Mouse (Mus musculus): Measurements from ENCODE around the gene Wdfy4.

The Wdfy4 gene

DNA sequence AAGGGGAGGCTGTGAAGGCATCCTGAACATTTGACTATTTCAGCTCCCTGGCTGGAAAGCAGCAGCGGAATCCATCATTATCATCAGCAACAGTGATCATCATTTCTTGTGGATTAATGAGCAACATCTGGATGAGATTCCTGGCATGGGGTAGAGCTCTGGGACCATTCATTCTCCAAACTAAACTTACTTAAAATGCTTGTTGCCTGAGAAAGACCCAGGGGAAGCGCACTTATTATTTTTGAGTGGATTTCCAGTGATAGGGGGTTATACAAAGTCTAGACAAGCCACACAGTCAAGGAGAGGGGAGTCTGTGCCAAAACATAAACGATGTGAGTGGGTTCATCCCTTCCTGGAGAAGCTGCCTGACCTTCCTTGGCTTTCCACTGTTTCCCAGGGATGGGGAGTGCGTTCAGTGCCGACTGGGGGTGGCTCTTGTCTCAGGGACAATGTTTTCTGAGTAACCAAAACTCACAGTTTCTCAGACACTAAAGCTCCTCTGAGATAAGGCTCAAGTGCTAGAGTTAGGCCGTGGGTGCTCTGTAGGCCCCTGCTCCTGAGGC is 201.1 kb downstream of the Wdfy4 start:
- DNase-seq (ENCODE audit: low spot score) = no peak

DNA sequence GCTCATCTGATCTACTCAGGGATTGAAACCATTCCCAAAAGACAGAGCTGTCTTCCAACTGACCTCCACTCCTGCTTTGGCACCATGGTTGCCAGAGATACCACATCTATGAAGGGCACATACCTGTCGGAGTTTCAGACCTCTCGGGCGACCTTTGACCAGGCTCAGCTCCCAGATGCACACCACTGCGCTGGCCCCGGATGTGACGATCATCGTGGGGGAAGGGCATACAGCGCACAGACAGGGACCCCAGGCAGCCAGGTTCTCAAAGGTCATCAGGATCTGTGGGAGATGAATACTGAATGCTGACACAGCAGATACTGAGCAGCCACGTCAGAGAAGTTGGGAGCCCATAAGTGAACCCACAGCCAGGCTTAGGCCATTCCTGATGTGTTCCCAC is 214.6 kb downstream of the Wdfy4 start:
- DNase-seq (ENCODE audit: low spot score) = no peak

DNA sequence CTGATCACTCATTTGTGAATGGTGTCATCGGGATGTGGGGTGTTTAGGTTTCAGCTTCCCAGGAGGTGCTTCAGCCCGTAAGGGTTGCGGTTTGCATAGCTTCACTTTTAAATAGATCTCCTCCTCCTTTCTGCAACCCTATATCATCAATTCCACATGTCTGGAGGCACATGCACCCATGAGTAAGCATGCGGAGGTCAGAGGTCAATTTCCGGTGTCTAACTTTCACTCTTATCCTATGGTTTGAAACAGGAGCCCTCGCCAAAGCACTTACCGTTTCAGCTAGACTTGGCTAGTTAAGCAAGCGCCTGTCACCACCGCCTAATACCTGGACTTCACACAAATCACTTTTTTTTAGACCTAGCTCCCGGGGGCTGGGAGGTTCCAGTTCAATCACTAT is 220.6 kb downstream of the Wdfy4 start:
- DNase-seq (ENCODE audit: low spot score) = no peak

DNA sequence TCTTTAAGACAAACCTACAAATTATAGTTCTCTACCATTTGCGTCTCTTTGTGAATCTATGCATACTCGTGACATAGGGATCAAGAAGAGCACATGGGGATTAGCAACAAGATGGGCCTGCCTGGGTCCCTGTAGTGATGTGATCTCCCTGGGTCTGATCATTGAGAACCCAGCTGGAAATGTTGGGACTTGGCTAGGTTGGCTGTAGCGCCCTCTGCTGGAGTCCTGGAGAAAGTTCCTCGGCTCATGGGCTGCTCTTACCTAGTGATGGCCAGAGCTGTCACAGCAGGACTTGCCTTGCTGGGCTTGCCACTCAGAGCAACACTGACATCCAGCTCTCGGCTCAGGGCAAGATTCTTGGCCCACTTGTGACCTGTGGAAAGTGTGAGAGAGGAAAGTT is 224.8 kb downstream of the Wdfy4 start:
- DNase-seq (ENCODE audit: low spot score) = no peak

DNA sequence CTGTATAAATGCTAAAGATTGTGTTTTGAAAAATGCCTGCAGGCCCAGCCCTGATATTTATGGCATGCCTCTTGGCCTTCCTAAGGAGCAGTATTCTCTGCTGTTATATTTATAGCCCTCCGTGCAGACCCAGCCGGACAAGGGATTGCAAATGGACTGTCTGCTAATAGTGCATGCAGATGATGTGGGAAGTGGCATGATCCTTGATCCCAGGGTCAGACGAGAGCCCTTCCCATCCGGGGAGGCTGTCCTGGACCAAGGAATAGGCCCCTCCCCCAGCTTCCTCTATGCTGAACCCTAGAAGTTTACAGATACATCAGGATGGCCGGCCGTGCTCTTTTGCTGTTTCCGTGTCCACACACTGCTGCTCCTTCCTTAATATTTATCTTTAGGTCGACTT is 226.6 kb downstream of the Wdfy4 start:
- DNase-seq (ENCODE audit: low spot score) = no peak

DNA sequence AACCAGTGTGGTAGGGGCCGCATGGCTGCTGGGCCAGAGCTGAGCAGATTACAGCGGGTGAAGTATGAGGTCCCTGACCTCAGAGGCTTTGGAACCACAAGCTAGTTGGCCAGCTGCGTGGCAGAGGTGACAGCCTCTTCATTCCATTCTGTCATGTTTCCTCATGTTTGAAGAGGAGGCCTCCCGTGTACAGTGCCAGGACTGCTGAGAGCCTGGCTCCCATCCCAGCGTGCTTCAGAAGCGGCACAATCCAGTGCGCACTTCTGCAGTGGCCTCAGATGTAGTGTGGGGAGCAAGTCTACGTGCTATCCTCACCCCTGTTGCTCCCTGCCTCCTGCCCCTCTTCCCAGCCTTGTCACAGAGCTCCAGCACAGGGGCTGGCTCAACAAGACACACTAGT is 228.8 kb downstream of the Wdfy4 start:
- no peak for DNase-seq (ENCODE audit: low spot score)

DNA sequence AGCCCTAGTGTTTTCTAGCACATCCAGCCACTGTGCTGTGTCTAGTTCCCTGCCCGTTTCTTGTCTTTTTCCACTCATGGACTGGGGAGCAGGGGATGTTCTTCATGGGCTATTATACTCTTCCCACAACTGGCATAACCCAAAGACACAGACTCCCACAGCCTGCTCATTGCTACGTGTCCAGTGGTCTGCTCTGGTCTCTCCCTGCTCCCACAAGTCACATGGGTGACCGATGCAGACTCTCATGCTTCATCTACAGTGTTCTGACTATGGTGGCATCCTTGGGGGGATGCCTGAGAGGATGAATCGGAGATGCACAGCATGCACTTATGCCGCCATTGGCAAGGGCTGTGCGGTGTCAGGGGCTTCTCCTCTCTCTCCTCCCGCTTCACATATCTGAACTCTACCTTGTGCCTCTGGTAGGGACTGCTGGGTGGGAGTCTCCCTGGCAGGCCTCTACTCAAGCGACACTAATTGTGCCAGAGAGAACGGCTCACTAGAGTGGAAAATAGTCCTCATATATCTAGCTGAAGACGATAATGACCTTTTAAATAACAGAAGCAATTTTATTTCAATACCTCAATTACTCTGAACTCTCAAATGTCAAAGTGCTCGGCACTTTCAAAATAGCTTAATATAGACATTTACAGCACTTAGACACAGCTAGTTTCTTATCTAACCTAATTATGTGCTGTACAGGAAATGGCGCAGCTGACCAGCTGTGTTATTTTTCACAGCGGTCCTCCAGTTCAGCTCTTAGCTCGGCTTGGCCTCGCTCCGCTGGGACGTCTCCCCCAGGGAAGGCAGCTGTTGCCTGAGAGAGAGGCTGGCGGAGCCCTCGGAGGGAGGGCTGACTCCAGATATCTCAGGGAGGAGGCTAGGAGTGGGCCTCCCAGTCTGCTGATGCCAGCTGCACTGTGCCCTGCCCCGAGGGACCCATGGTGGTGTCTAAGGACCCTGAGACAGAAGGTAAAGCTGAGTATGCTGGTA is 234.7 kb downstream of the Wdfy4 start:
- DNase-seq (ENCODE audit: low spot score) = peak; percentile 24

DNA sequence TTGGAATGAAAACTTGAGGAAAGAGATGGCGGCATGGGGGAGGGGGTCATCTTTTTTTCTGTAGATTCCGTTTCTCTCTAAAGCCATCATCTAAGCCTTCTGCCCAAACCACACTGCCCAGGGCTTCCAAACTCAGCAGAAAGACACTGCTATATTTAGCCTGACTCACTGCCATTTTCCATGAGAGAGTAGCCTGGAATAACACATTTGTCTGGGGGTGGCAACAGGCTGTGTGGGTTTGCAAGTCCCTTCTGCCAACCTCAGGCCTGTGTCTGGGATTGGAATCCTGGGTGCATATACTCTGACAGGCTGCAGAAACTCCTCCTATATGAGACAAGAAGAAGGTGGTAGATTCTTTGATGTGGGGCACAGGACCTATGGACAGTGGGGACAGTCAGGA is 237.8 kb downstream of the Wdfy4 start:
- DNase-seq (ENCODE audit: low spot score) = no peak

DNA sequence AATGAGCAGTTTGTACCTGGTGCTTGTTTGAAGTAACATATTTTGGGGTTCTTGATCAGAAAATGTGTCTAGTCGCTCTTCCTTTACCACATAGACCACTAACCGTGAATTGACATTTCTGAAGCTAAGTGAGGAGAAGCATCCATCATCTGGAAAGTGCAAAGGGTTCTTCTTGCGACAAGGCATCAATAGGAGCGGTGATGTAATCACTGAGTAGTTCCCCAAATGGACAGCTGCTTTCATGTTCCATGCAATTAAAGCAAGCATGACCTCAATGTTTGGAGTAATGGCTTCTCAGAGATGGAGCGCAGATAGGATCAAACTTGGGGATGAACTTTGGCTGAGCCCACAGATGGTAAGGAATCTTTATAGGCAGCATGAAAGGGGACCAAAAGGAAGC is 246.1 kb downstream of the Wdfy4 start:
- no peak for DNase-seq (ENCODE audit: low spot score)

DNA sequence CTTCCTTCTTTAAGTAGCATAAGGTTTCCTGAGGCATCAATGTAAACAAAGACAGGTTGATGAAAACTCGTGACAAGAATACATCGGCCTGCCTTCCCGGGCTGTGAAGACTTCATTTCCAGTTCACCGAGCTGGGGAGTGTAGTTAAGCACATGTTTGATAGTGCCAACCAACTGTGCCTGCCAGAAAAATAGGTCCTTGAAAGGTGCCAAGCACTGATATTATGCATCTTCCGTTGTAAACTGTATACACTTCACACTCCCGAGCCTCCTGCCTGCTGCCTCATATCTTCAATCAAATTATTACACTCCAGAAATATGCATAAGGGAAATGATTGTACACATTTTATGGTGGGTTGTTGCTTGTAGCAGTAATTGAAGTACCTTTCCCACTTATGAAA is 251.2 kb downstream of the Wdfy4 start:
- DNase-seq (ENCODE audit: low spot score) = no peak

DNA sequence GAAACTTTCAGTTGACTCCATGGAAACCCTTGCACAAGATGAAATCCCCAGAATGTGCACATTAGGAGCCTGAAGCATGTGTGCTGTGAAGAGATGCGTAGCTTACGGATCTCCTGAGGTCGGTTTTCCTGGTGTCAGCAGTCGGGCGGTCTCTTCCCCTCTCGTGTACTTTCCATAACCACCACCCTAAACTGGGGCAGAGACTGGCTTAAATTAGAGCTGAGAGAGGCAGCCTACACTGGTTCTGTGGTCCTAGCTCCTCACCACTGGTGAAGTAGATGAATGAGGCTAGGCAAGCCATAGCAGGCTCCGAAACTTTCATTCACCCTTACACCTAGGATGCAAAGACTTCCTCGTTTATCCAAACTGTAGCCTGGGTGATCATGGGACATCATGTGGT is 253.1 kb downstream of the Wdfy4 start:
- no peak for DNase-seq (ENCODE audit: low spot score)

DNA sequence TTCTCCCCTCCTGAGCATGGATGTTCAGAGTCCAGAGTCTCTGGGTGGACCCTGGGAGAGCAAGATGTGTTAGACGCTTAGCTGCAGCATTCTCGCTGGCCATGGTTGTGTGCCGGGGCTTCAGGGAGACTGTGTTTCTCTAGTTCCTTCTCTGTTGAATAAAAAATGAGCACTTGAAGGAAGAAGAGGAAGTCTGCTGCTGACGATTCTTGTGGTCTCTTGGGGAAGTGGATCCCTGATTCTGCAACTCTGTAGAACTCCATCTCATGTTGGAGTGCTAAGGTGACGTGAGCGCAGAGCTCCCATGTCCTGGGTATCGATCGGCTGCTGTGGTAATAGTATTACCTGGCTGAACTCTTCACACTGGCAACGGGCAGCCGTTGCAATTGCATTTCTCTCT is 253.6 kb downstream of the Wdfy4 start:
- DNase-seq (ENCODE audit: low spot score) = no peak

DNA sequence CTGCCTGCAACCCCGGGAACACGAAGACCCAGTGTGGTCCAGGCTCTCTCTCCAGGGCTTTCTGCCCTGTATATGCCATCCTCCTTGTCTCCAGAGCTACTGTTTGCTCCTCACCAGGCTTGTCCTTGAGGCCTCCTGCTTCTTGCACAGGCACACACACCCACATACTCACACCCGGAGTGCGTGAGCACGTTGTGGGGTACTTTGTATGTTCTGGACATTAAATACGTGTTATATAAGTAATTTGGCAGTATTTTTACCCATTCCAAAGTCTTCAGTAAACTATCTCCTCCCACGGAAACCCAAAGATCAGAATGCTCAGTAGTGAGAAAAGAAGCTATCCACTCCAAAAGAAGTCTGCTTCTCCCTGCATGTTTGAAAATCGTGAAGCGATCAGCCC is 261.4 kb downstream of the Wdfy4 start:
- DNase-seq (ENCODE audit: low spot score) = no peak

DNA sequence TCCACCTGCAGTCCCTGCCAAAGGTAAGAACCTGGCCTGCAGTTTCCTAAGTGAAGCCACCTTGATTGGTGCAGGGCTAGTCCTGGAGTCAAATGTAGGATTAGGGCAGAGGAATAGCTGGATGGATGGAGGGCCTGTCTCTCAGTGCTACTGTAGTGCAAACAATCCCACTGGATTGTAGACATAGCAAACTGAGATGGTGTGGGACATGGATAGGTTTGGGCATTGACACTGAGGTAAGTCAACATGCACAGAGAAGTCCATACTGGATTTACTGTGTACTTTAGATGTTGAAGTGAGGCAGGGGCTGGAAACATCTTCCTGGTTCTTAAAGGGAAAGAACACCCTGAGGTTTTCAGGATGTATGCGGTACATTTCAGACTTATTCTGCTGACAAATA is 267.4 kb downstream of the Wdfy4 start:
- no peak for DNase-seq (ENCODE audit: low spot score)

DNA sequence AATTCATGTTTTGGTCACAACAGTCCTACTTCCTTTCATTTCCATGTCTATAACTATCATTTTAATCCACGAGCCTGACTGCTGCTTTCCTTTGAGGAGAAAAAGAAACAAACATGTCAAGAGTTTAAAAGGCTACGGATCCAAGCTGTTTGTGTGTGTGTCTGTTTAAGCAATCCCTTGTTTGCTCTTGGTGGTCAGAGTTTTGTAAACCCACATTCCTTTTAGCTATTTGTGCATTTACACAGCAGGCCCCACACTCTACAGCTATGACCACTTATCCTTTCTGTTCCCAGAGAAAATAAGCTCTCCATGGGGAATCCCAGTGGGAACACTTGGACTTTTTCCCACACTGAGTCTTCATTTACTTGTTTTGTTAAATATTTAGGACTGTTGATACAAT is 269.9 kb downstream of the Wdfy4 start:
- DNase-seq (ENCODE audit: low spot score) = no peak

DNA sequence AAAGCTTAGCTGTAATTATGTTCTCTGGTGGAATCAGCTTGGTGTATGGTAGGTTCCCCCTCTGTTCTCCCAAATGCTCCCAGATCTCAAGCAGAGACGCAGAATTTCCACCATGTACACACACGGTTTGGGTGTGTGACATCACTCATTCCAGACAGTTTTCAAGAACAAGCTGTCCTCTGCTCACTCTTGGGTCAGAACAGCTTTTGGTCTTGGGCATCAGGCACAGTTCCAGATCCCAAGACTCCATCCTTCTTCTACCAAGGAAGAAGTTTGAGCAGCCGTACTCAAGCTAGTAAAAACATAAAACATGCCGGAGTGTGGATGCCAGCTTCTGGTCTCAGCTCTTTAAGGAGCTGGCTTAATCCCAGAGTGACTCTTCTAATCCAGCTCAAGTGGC is 274.1 kb downstream of the Wdfy4 start:
- DNase-seq (ENCODE audit: low spot score) = no peak
